Mouse (Mus musculus) hindbrain, postnatal 0 days (tissue): ENCODE data around the gene Cxcl14. TPM values are rescaled to one million over a fixed set of nuclear protein-coding genes. Genes with fewer than 3 reads are reported as not detected.
A peak's percentile ranks its signal among the peaks of the same experiment; 100 is the strongest.

Source experiments
- ATAC-seq: fragments of 200-750 bp; cut with Nextera tagmentation; 2 replicates; pipeline ENCODE4 v1.8.0; 2017; ENCODE audit warnings: mild to moderate bottlenecking, moderate TSS enrichment, moderate library complexity
- DNase-seq: peaks from one replicate; pipeline ENCODE4 v3.0.0-alpha.2; 2015; ENCODE audit warnings: low spot score
- H3K27ac ChIP-seq: fragments of 300-500 bp; sonication (generic); 2 replicates; pipeline ENCODE4 v1.5.1; 2014; ENCODE audit warnings: mild to moderate bottlenecking
- H3K27me3 ChIP-seq: fragments of 300-500 bp; sonication (generic); 2 replicates; pipeline ENCODE4 v1.6.1; 2014; ENCODE audit warnings: low read length, mixed read lengths; ENCODE audit not compliant: insufficient read depth
- H3K36me3 ChIP-seq: fragments of 300-500 bp; sonication (generic); 2 replicates; pipeline ENCODE4 v1.6.1; 2014; ENCODE audit warnings: low read length, mixed read lengths; ENCODE audit not compliant: insufficient read depth
- H3K4me1 ChIP-seq: fragments of 300-500 bp; sonication (generic); 2 replicates; pipeline ENCODE4 v1.6.1; 2014; ENCODE audit warnings: antibody characterized with exemption, low read length, mixed read lengths; ENCODE audit not compliant: insufficient read depth
- H3K4me2 ChIP-seq: fragments of 300-500 bp; sonication (generic); 2 replicates; pipeline ENCODE4 v1.6.1; 2014; ENCODE audit warnings: low read depth, mild to moderate bottlenecking, low read length, moderate library complexity, mixed read lengths
- H3K4me3 ChIP-seq: fragments of 300-500 bp; sonication (generic); 2 replicates; pipeline ENCODE4 v1.5.1; 2014; ENCODE audit warnings: low read length
- H3K9ac ChIP-seq: fragments of 300-500 bp; sonication (generic); replicated peaks from 2 replicates; pipeline ENCODE4 v1.6.1; 2014; ENCODE audit warnings: mild to moderate bottlenecking, low read length, moderate library complexity, mixed read lengths
- H3K9me3 ChIP-seq: fragments of 300-500 bp; sonication (generic); 2 replicates; pipeline ENCODE4 v1.6.1; 2016; ENCODE audit warnings: low read length, mixed read lengths
- CTCF ChIP-seq: IDR thresholded peaks from 2 replicates; pipeline ENCODE4 v1.5.1; 2016; ENCODE audit warnings: antibody characterized with exemption, control low read depth, low read depth
- WGBS: fragments of 180-500 bp; shearing (Covaris S2); extraction: QIAGEN DNeasy Blood & Tissue Kit; methylation state at CpG from one replicate; pipeline ENCODE4 v1.1.7; 2014; 5-methylcytosine and 5-hydroxymethylcytosine counted together
- polyA plus RNA-seq: library from polyadenylated mRNA; unstranded; fragments of >200 nt; fragmentation: Nextera tagmentation; extraction: Ambion mirVana; gene quantifications from 2 replicates; pipeline ENCODE4 v1.2.1, GENCODE M21; 2015
- total RNA-seq: library from RNA; depleted of rRNA; stranded (reverse); fragments of >200 nt; gene quantifications from 2 replicates; pipeline ENCODE4 v1.2.3, GENCODE M21; 2014

The Cxcl14 gene
- total and polyA plus RNA-seq, 2 experiments from 2014 or later, result 17.5 to 19.9 TPM

GRCm38 (mm10) chr13:56296659-56297020 is 289 bp upstream of the Cxcl14 start:
- H3K9ac ChIP-seq, result peak overlapping the region; percentile 15; the same call in 1 of the 2 replicates

DNA sequence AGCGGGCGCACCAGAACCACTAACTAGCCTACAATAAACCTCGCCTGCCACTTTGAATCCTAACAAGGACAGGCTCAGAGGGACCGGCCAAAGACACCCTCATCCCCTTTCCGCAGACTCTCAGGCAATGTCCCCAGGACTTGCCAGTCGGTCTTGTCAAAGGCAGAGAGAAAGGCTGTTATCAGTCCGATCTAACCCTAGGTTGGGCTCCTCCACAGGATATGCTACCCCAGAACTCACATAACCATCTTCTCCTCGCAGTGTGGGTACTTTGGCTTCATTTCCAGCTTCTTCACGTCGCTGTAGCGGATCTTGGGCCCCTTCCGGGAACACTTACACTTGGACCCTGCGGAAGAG is 787 bp downstream of the Cxcl14 start:
- H3K9me3 ChIP-seq, result no peaks in the 10 kb centered on the region
- H3K4me1 ChIP-seq, result peaks cover 11% of the 10 kb centered on the region; the same call in 1 of the 2 replicates
- H3K4me3 ChIP-seq, result peak overlapping the region; percentile 44
- H3K4me2 ChIP-seq, result peak overlapping the region; percentile 68
- H3K27me3 ChIP-seq, result peaks cover 25% of the 10 kb centered on the region
- ATAC-seq, result no peak
- peak overlapping the region; percentile 47; the same call in 1 of the 2 replicates for H3K9ac ChIP-seq
- DNase-seq, result no peak
- no peaks in the 10 kb centered on the region for H3K36me3 ChIP-seq
- 7% methylated on average over 13 of the region's 13 CpGs for WGBS
- no peak for TF ChIP-seq CTCF
- H3K27ac ChIP-seq, result 0 out of 2 replicates have a peak overlapping the region, but pooled peaks have one; percentile 41

More at GRCm38 (mm10) chr13:56296659-56297020, 289 bp upstream of the Cxcl14 start:
- Histone ChIP-seq H3K9me3 (no peaks in the 10 kb centered on the region), H3K36me3 (no peaks in the 10 kb centered on the region), H3K4me3 (peak overlapping the region; percentile 44), H3K27me3 (peaks cover 25% of the 10 kb centered on the region), H3K27ac (no peak overlapping the region), H3K4me1 (peaks cover 11% of the 10 kb centered on the region; the same call in 1 of the 2 replicates), H3K4me2 (peak overlapping the region; percentile 68)
- DNase-seq (no peak), ATAC-seq (0 out of 2 replicates have a peak, but pooled peaks have one; percentile 9)
- WGBS, result 9% methylated on average over 8 of the region's 8 CpGs
- no peak for TF ChIP-seq CTCF

DNA sequence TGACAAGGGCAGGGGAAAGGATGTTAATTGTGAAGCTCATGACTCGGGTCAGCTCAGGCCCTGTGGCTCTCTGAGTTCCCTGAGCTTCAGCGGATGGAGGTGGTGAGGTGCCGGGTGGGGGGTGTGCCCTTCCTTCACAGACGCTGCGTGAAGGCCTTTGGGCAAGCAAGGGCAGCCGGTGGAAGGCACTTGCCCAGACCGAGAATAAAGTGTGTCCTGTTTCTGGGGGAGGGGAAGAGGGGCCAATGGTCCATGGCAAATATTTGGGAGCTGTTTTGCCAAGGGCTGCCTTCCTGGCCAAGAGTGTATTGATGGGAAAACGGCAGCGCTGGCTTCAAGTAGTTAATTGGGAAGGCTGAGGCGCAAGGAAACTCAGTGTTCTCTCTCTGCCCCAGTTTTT is 1.4 kb downstream of the Cxcl14 start:
- 0 out of 2 replicates have a peak overlapping the region, but pooled peaks have one; percentile 13 for H3K9ac ChIP-seq
- H3K27me3 ChIP-seq, result peaks cover 25% of the 10 kb centered on the region
- H3K4me2 ChIP-seq, result peak overlapping the region; percentile 68
- TF ChIP-seq CTCF, result no peak
- ATAC-seq (no peak), DNase-seq (no peak)
- H3K27ac ChIP-seq, result no peak overlapping the region
- H3K4me1 ChIP-seq, result peaks cover 11% of the 10 kb centered on the region; the same call in 1 of the 2 replicates
- H3K4me3 ChIP-seq, result peak overlapping the region; percentile 44
- WGBS, result 9% methylated on average over 10 of the region's 10 CpGs
- no peaks in the 10 kb centered on the region for H3K36me3 ChIP-seq
- H3K9me3 ChIP-seq, result no peaks in the 10 kb centered on the region

GRCm38 (mm10) chr13:56289998-56290397 is 6.4 kb downstream of the Cxcl14 start:
- Histone ChIP-seq H3K9ac (no peak overlapping the region), H3K4me1 (no peaks in the 10 kb centered on the region), H3K4me3 (no peak overlapping the region), H3K27ac (no peak overlapping the region), H3K27me3 (peaks cover 5% of the 10 kb centered on the region; the same call in 1 of the 2 replicates), H3K9me3 (no peaks in the 10 kb centered on the region), H3K4me2 (no peak overlapping the region), H3K36me3 (no peaks in the 10 kb centered on the region)
- peak; percentile 46 for TF ChIP-seq CTCF
- no peak for DNase-seq
- 79% methylated on average over 6 of the region's 6 CpGs for WGBS
- ATAC-seq, result no peak

DNA sequence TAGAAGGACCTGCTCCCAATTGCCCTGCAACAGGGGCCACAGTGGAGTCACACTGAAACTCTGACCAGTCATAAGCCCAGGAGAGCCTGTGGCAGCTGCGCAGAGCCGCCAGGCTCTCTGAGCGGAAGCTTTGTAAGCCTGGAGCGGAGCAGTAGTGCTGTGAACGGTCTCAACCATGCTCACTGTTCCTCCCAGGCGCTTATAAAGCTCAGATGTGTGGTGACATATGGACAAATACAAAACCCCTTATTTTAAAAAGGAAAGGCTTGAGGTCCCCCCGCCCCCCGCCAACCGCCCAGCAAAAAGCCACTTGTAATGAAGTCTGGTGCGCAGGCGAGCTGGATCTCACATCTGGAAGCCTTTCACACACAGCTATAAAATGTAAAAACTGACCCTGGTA is 7.1 kb downstream of the Cxcl14 start:
- Histone ChIP-seq H3K27ac (no peak overlapping the region), H3K9ac (no peak overlapping the region), H3K4me3 (no peak overlapping the region), H3K9me3 (no peaks in the 10 kb centered on the region), H3K36me3 (no peaks in the 10 kb centered on the region), H3K4me2 (no peak overlapping the region), H3K27me3 (0 out of 2 replicates have a peak, but pooled peaks cover 3% of the 10 kb centered on the region), H3K4me1 (no peaks in the 10 kb centered on the region)
- no peak for TF ChIP-seq CTCF
- 77% methylated on average over 11 of the region's 11 CpGs for WGBS
- no peak for DNase-seq
- ATAC-seq, result no peak

GRCm38 (mm10) chr13:56288601-56289000 is 7.8 kb downstream of the Cxcl14 start:
- no peak overlapping the region for H3K9ac ChIP-seq

DNA sequence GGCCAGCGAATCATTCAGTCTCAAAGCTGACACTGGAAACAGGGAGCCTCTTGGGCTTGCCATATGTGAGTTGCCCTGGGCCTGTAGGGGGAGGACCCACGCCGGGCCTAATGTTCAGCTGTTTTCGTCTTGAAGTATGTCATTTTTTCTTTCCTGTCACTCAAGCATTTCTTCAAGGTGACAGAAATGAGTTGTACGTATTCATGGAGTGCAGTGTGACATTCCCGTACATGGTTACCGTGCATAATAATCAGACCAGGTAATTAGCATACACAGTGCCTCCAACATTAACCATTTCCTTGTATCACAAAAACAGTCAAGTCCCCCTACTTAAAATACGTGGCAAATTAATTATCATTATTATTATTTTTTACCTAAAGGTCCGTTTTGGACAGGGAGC is 9.3 kb downstream of the Cxcl14 start:
- no peak overlapping the region for H3K27ac ChIP-seq
- no peaks in the 10 kb centered on the region for H3K27me3 ChIP-seq
- no peak overlapping the region for H3K4me2 ChIP-seq
- no peaks in the 10 kb centered on the region for H3K36me3 ChIP-seq
- DNase-seq (no peak), ATAC-seq (no peak)
- TF ChIP-seq CTCF, result no peak
- H3K9ac ChIP-seq, result no peak overlapping the region
- no peaks in the 10 kb centered on the region for H3K9me3 ChIP-seq
- H3K4me1 ChIP-seq, result no peaks in the 10 kb centered on the region
- WGBS, result 45% methylated on average over 9 of the region's 9 CpGs
- no peak overlapping the region for H3K4me3 ChIP-seq

More at GRCm38 (mm10) chr13:56288601-56289000, 7.8 kb downstream of the Cxcl14 start:
- H3K27me3 ChIP-seq, result no peaks in the 10 kb centered on the region
- no peak for TF ChIP-seq CTCF
- no peaks in the 10 kb centered on the region for H3K4me1 ChIP-seq
- H3K4me3 ChIP-seq, result no peak overlapping the region
- H3K4me2 ChIP-seq, result no peak overlapping the region
- no peak overlapping the region for H3K27ac ChIP-seq
- ATAC-seq, result no peak
- WGBS, result 58% methylated on average over 4 of the region's 4 CpGs
- DNase-seq, result no peak
- no peaks in the 10 kb centered on the region for H3K36me3 ChIP-seq
- H3K9me3 ChIP-seq, result no peaks in the 10 kb centered on the region
